Mouse (Mus musculus) bone marrow macrophage, adult 2 months (primary cell): Measurements from ENCODE around the gene Tmprss6. TPM values are rescaled to one million over a fixed set of nuclear protein-coding genes. Genes with fewer than 3 reads are reported as not detected.

ENCODE experiments used
- H3K27ac ChIP-seq: 2 replicates; pipeline ENCODE4 v1.5.1; 2012; ENCODE audit warnings: low read depth, low read length; ENCODE audit not compliant: insufficient read depth
- H3K4me1 ChIP-seq: 2 replicates; pipeline ENCODE4 v1.6.1; 2012; ENCODE audit warnings: low read length; ENCODE audit not compliant: control insufficient read depth, insufficient read depth
- H3K4me3 ChIP-seq: 2 replicates; pipeline ENCODE4 v1.5.1; 2012; ENCODE audit warnings: mild to moderate bottlenecking, low read length, moderate library complexity; ENCODE audit not compliant: insufficient read depth
- CTCF ChIP-seq: IDR thresholded peaks from 2 replicates; pipeline ENCODE4 v1.5.1; 2012; ENCODE audit warnings: low read depth, mild to moderate bottlenecking, low read length, moderate library complexity
- POLR2A ChIP-seq: IDR thresholded peaks from 2 replicates; pipeline ENCODE4 v1.6.1; 2012; ENCODE audit warnings: mild to moderate bottlenecking, low read depth, low read length, borderline replicate concordance
- polyA plus RNA-seq: library from polyadenylated mRNA; stranded (reverse); fragments of >200 nt; gene quantifications from 2 replicates; pipeline ENCODE4 v1.2.4, GENCODE M21; 2012; ENCODE audit not compliant: missing spikeins, insufficient read depth, insufficient read length

Gene Tmprss6
- polyA plus RNA-seq, 1 experiment: not detected

DNA sequence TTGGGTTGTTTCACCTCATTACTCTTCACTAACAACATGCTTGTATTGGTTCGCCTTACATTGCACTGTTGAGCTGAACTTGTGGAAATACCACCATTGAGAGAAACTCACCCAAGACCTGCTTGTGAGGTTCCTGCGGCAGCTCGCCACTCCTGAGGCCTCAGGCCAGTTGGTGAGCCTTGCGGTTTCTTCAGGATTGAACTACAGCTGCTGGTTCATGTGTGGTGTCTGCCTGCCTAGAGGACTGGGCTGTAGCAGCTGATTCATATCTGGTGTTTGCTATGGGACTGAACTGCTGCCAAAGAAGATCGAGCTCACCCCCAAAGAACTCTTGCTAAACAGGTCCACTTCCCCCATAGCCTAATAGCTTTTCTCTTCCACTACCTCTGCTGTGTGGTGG is 36.4 kb upstream of the Tmprss6 start:
- Histone ChIP-seq H3K4me3 (no peak overlapping the region), H3K27ac (no peak overlapping the region), H3K4me1 (no peaks in the 10 kb centered on the region)
- TF ChIP-seq CTCF (no peak), POLR2A (no peak)

DNA sequence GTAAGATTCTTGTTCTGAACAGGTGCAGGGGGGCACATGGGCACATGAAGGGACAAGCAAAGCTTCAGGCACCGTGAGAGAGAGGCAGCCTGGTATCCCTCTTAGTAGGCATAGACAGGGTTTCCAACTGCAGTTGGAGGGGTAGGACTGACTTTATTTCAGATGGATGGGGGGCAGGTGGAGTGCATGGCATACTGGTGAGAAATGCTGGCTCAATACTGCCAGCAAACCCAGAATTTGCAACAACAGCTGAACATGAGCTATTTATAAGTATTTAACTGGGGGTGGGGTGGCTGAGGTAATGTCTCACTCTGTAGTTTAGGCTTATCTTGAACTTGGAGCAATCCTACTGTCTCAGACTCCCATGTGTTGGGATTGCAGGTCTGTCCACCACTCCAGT is 35.6 kb upstream of the Tmprss6 start:
- no peak overlapping the region for H3K27ac ChIP-seq
- TF ChIP-seq POLR2A: no peak
- no peak for TF ChIP-seq CTCF
- H3K4me3 ChIP-seq: no peak overlapping the region
- no peaks in the 10 kb centered on the region for H3K4me1 ChIP-seq

DNA sequence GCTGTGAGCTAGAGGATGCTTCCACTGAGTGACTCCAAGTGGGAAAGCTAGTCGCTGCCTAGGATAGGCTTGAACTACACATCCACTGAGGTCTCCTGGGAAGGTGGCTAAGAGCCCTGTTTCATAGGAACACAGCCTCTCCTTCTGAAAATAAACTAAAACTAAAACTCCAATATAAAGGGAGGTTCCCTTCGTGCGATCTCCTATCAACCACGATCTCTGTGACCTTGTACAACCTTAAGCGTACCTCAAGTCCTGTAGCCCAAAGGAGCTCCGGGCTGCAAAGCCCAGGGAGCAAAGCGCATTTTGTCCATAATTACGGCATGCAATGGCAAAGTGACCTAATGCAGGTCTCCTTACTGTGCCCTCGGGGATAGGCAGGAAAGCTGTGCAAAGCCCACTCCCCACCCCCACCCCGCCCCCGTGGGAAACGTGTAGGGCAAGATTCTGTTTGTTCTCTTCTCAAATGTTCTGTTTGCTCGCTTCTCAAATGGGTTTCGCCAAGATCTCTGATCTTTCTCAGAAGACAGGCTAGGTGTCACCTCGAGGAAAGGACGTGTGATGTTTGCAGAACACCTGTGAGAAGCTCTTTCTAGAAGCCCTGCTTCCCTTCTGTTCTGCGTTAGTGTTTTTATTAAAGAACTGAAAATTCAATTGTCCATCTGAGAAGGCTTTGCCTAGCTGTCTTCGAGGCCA is 34.2 kb upstream of the Tmprss6 start:
- H3K27ac ChIP-seq: no peak overlapping the region
- no peak overlapping the region for H3K4me3 ChIP-seq
- no peaks in the 10 kb centered on the region for H3K4me1 ChIP-seq
- TF ChIP-seq POLR2A (no peak), CTCF (no peak)

GRCm38 (mm10) chr15:78494968-78495406 is 26.6 kb upstream of the Tmprss6 start, which contains the start of gene Il2rb:
Gene Il2rb (minus strand): TSS chr15:78495271.
- no peak for TF ChIP-seq CTCF
- TF ChIP-seq POLR2A: no peak
- Histone ChIP-seq H3K27ac (no peak within 1 kb of the TSS), H3K4me1 (no peaks in the 10 kb centered on the region), H3K4me3 (no peak within 1 kb of the TSS)

GRCm38 (mm10) chr15:78493401-78494010 is 25.1 kb upstream of the Tmprss6 start:
- Histone ChIP-seq H3K4me3 (no peak overlapping the region), H3K4me1 (no peaks in the 10 kb centered on the region), H3K27ac (no peak overlapping the region)
- TF ChIP-seq POLR2A (no peak), CTCF (no peak)

GRCm38 (mm10) chr15:78491301-78491700 is 22.9 kb upstream of the Tmprss6 start:
- no peak overlapping the region for H3K27ac ChIP-seq
- no peaks in the 10 kb centered on the region for H3K4me1 ChIP-seq
- no peak for TF ChIP-seq POLR2A
- TF ChIP-seq CTCF: no peak
- no peak overlapping the region for H3K4me3 ChIP-seq

- no peak for TF ChIP-seq POLR2A
- TF ChIP-seq CTCF: no peak
- H3K4me3 ChIP-seq: no peak overlapping the region
- H3K4me1 ChIP-seq: no peaks in the 10 kb centered on the region
- no peak overlapping the region for H3K27ac ChIP-seq
Measured at GRCm38 (mm10) chr15:78489906-78490305, 21.5 kb upstream of the Tmprss6 start.

- Histone ChIP-seq H3K4me1 (no peaks in the 10 kb centered on the region), H3K27ac (no peak overlapping the region), H3K4me3 (no peak overlapping the region)
- no peak for TF ChIP-seq POLR2A
- no peak for TF ChIP-seq CTCF
Measured at GRCm38 (mm10) chr15:78489248-78489647, 20.8 kb upstream of the Tmprss6 start.

GRCm38 (mm10) chr15:78487066-78487465 is 18.6 kb upstream of the Tmprss6 start:
- H3K4me1 ChIP-seq: no peaks in the 10 kb centered on the region
- H3K4me3 ChIP-seq: no peak overlapping the region
- TF ChIP-seq POLR2A: no peak
- no peak for TF ChIP-seq CTCF
- no peak overlapping the region for H3K27ac ChIP-seq

DNA sequence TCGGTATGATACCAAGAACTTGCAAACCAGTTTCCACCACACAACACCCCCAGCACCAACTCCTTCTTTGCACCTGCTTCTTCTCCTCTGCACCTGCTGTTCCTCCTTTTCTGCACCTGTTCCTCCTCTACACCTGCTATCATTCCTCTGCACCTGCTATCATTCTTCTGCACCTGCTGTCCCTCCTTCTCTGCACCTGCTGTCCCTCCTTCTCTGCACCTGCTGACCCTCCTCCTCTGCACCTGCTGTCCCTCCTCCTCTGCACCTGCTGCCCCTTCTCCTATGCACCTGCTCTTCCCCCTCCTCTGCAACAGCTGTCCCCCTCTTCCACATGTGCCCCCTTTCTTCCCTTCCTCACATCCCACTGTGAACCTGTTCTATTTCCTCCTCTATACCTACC is 18.1 kb upstream of the Tmprss6 start:
- Histone ChIP-seq H3K4me1 (no peaks in the 10 kb centered on the region), H3K27ac (no peak overlapping the region), H3K4me3 (no peak overlapping the region)
- TF ChIP-seq CTCF (no peak), POLR2A (no peak)

GRCm38 (mm10) chr15:78483311-78483710 is 14.9 kb upstream of the Tmprss6 start:
- no peaks in the 10 kb centered on the region for H3K4me1 ChIP-seq
- no peak overlapping the region for H3K4me3 ChIP-seq
- no peak overlapping the region for H3K27ac ChIP-seq
- no peak for TF ChIP-seq POLR2A

DNA sequence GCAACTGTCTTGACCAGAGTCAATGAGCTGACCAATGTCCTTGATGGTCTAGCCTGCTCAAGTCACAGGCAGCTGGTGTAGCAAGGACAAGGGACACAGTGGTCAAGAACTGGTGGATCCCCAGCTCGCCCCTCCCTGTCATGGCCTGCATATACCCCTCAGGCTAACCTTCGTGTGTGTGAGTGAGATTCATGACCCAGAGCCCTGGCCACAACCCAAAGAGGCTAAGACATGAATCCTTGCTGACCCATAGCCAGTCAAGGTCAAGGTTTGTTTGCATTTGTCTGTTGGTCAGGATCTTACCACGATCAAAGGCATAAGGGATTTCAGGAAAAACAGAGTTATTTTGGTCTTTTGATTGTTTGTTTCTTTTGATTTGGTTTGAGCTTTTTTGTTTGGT is 14.1 kb upstream of the Tmprss6 start:
- H3K4me1 ChIP-seq: no peaks in the 10 kb centered on the region
- no peak overlapping the region for H3K4me3 ChIP-seq
- TF ChIP-seq POLR2A (no peak), CTCF (no peak)
- no peak overlapping the region for H3K27ac ChIP-seq
